Mouse (Mus musculus): Measurements from ENCODE around the gene Selenoh. TPM values are rescaled to one million over a fixed set of nuclear protein-coding genes. Genes with fewer than 3 reads are reported as not detected.

Gene Selenoh
- total and polyA plus RNA-seq, 2 experiments from 2014 or later = 194 to 228 TPM

GRCm38 (mm10) chr2:84638428-84639220 is 31.9 kb downstream of the Selenoh start:
- 53% methylated on average over 5 of the region's 5 CpGs for WGBS
- H3K4me3 ChIP-seq (ENCODE audit: low read depth, low read length) = no peak overlapping the region
- H3K4me1 ChIP-seq (ENCODE audit: insufficient read depth) = peaks cover 25% of the 10 kb centered on the region
- TF ChIP-seq CTCF (IDR thresholded peaks at IDR 0.05; ENCODE audit: low read depth) = no peak
- H3K27ac ChIP-seq (ENCODE audit: low read depth, low read length) = peak overlapping the region; percentile 15
- H3K9ac ChIP-seq = no peak overlapping the region
- no peaks in the 10 kb centered on the region for H3K27me3 ChIP-seq (ENCODE audit: insufficient read depth, low read length)
- 0 out of 2 replicates have a peak, but pooled peaks cover 4% of the 10 kb centered on the region for H3K36me3 ChIP-seq (ENCODE audit: insufficient read depth)
- DNase-seq (no peak), ATAC-seq (no peak)
- no peak overlapping the region for H3K4me2 ChIP-seq (ENCODE audit: low read depth)
- H3K9me3 ChIP-seq (ENCODE audit: low read length) = no peaks in the 10 kb centered on the region

GRCm38 (mm10) chr2:84637452-84638165 is 33.0 kb downstream of the Selenoh start:
- Histone ChIP-seq H3K27me3 (ENCODE audit: insufficient read depth, low read length) (no peaks in the 10 kb centered on the region), H3K9me3 (ENCODE audit: low read length) (no peaks in the 10 kb centered on the region), H3K4me1 (ENCODE audit: insufficient read depth) (peaks cover 25% of the 10 kb centered on the region), H3K36me3 (ENCODE audit: insufficient read depth) (0 out of 2 replicates have a peak, but pooled peaks cover 4% of the 10 kb centered on the region), H3K9ac (no peak overlapping the region), H3K4me2 (ENCODE audit: low read depth) (no peak overlapping the region), H3K4me3 (ENCODE audit: low read depth, low read length) (no peak overlapping the region), H3K27ac (ENCODE audit: low read depth, low read length) (no peak overlapping the region; the same call in 1 of the 2 replicates)
- no peak for ATAC-seq
- DNase-seq = no peak
- WGBS = 42% methylated on average over 6 of the region's 7 CpGs
- TF ChIP-seq CTCF (IDR thresholded peaks at IDR 0.05; ENCODE audit: low read depth) = no peak

GRCm38 (mm10) chr2:84636231-84636741 is 34.3 kb downstream of the Selenoh start:
- WGBS = 31% methylated on average over 8 of the region's 8 CpGs
- Histone ChIP-seq H3K4me2 (ENCODE audit: low read depth) (no peak overlapping the region), H3K9me3 (ENCODE audit: low read length) (no peaks in the 10 kb centered on the region), H3K27me3 (ENCODE audit: insufficient read depth, low read length) (no peaks in the 10 kb centered on the region), H3K4me1 (ENCODE audit: insufficient read depth) (peaks cover 25% of the 10 kb centered on the region), H3K36me3 (ENCODE audit: insufficient read depth) (0 out of 2 replicates have a peak, but pooled peaks cover 8% of the 10 kb centered on the region), H3K9ac (no peak overlapping the region), H3K27ac (ENCODE audit: low read depth, low read length) (peak overlapping the region; percentile 79), H3K4me3 (ENCODE audit: low read depth, low read length) (no peak overlapping the region)
- DNase-seq (no peak), ATAC-seq (no peak)
- no peak for TF ChIP-seq CTCF (IDR thresholded peaks at IDR 0.05; ENCODE audit: low read depth)

GRCm38 (mm10) chr2:84635611-84636010 is 35.0 kb downstream of the Selenoh start:
- 4% methylated on average over 2 of the region's 2 CpGs for WGBS
- DNase-seq = peak; percentile 83
- Histone ChIP-seq H3K9ac (no peak overlapping the region), H3K27ac (ENCODE audit: low read depth, low read length) (peak overlapping the region; percentile 79), H3K9me3 (ENCODE audit: low read length) (no peaks in the 10 kb centered on the region), H3K27me3 (ENCODE audit: insufficient read depth, low read length) (no peaks in the 10 kb centered on the region), H3K4me2 (ENCODE audit: low read depth) (no peak overlapping the region), H3K4me3 (ENCODE audit: low read depth, low read length) (no peak overlapping the region), H3K4me1 (ENCODE audit: insufficient read depth) (peaks cover 25% of the 10 kb centered on the region), H3K36me3 (ENCODE audit: insufficient read depth) (0 out of 2 replicates have a peak, but pooled peaks cover 4% of the 10 kb centered on the region)
- no peak for TF ChIP-seq CTCF (IDR thresholded peaks at IDR 0.05; ENCODE audit: low read depth)
- ATAC-seq = peak; percentile 92

- H3K27ac ChIP-seq (ENCODE audit: low read depth, low read length) = peak overlapping the region; percentile 79
- no peak for DNase-seq
- H3K4me2 ChIP-seq (ENCODE audit: low read depth) = no peak overlapping the region
- H3K27me3 ChIP-seq (ENCODE audit: insufficient read depth, low read length) = no peaks in the 10 kb centered on the region
- no peak overlapping the region for H3K4me3 ChIP-seq (ENCODE audit: low read depth, low read length)
- no peak overlapping the region for H3K9ac ChIP-seq
- ATAC-seq = peak; percentile 34
- H3K9me3 ChIP-seq (ENCODE audit: low read length) = no peaks in the 10 kb centered on the region
- TF ChIP-seq CTCF (IDR thresholded peaks at IDR 0.05; ENCODE audit: low read depth) = no peak
- 19% methylated on average over 4 of the region's 4 CpGs for whole genome bisulfite sequencing
- 0 out of 2 replicates have a peak, but pooled peaks cover 4% of the 10 kb centered on the region for H3K36me3 ChIP-seq (ENCODE audit: insufficient read depth)
- H3K4me1 ChIP-seq (ENCODE audit: insufficient read depth) = peaks cover 25% of the 10 kb centered on the region
Observed at GRCm38 (mm10) chr2:84634934-84635482, 35.6 kb downstream of the Selenoh start.

- no peak for TF ChIP-seq CTCF (IDR thresholded peaks at IDR 0.05; ENCODE audit: low read depth)
- Histone ChIP-seq H3K4me1 (ENCODE audit: insufficient read depth) (peaks cover 25% of the 10 kb centered on the region), H3K27ac (ENCODE audit: low read depth, low read length) (no peak overlapping the region), H3K4me2 (ENCODE audit: low read depth) (no peak overlapping the region), H3K4me3 (ENCODE audit: low read depth, low read length) (no peak overlapping the region), H3K36me3 (ENCODE audit: insufficient read depth) (0 out of 2 replicates have a peak, but pooled peaks cover 4% of the 10 kb centered on the region), H3K9ac (no peak overlapping the region), H3K9me3 (ENCODE audit: low read length) (no peaks in the 10 kb centered on the region), H3K27me3 (ENCODE audit: insufficient read depth, low read length) (no peaks in the 10 kb centered on the region)
- ATAC-seq (no peak), DNase-seq (no peak)
- WGBS = 71% methylated on average over 4 of the region's 4 CpGs
Observed at GRCm38 (mm10) chr2:84634006-84634405, 36.6 kb downstream of the Selenoh start.

Data from forebrain, postnatal 0 days (tissue).